8 mouse cellular contexts compared by ENCODE assay signal in genomic region chr11:79660361-79661205, GRCm38 (mm10).
A peak's percentile ranks its signal among the peaks of the same experiment; 100 is the strongest.
DNase-seq lines count a peak whose midpoint lies in the region; ATAC-seq lines count a peak whose summit lies in the region.

No protein-coding gene starts in this region.

- H3K27me3 ChIP-seq in forebrain, embryonic 15.5 days: no peaks in the 10 kb centered on the region
- no peaks in the 10 kb centered on the region for H3K27me3 ChIP-seq in hindbrain, embryonic 15.5 days

- ATAC-seq in cerebellum, adult (ENCODE audit: insufficient number of reproducible peaks, low FRiP score, low TSS enrichment): peak; percentile 62; the same call in 1 of the 2 replicates
- peak; percentile 81 for ATAC-seq in forebrain, embryonic 15.5 days (replicated peaks)
- peak; percentile 88 for ATAC-seq in hindbrain, embryonic 15.5 days (ENCODE audit: low FRiP score, low read depth)

- peak overlapping the region; percentile 51 for H3K4me3 ChIP-seq in forebrain, embryonic 15.5 days
- peak overlapping the region; percentile 53 for H3K4me3 ChIP-seq in hindbrain, embryonic 15.5 days

- H3K36me3 ChIP-seq in forebrain, embryonic 15.5 days: no peaks in the 10 kb centered on the region
- no peaks in the 10 kb centered on the region for H3K36me3 ChIP-seq in hindbrain, embryonic 15.5 days

- peak overlapping the region; percentile 96 for H3K4me2 ChIP-seq in forebrain, embryonic 15.5 days (replicated peaks)
- H3K4me2 ChIP-seq in hindbrain, embryonic 15.5 days: peak overlapping the region; percentile 91

- peak overlapping the region; percentile 73 for H3K9ac ChIP-seq in forebrain, embryonic 15.5 days (replicated peaks)
- peak overlapping the region; percentile 58 for H3K9ac ChIP-seq in hindbrain, embryonic 15.5 days

- H3K9me3 ChIP-seq in forebrain, embryonic 15.5 days: no peaks in the 10 kb centered on the region
- H3K9me3 ChIP-seq in hindbrain, embryonic 15.5 days: no peaks in the 10 kb centered on the region

- H3K4me1 ChIP-seq in forebrain, embryonic 15.5 days: peaks cover 24% of the 10 kb centered on the region
- H3K4me1 ChIP-seq in hindbrain, embryonic 15.5 days (replicated peaks): peaks cover 34% of the 10 kb centered on the region

- DNase-seq in Muller cell, postnatal 12 days (ENCODE audit: inconsistent ontology term): peak; percentile 93
- DNase-seq in layer of hippocampus, postnatal 36 days: peak; percentile 69 to 78
- peak; percentile 86 to 92 for DNase-seq in lung, postnatal 4 days
- peak; percentile 89 for DNase-seq in retina, postnatal 7 days (ENCODE audit: low read depth, low spot score)
- DNase-seq in urinary bladder, adult 18-20 months (ENCODE audit: low spot score in 2 of 2): peak; percentile 71 to 74

- WGBS in forebrain, embryonic 15.5 days: under 1% methylated on average over 69 of the region's 69 CpGs
- under 1% methylated on average over 64 of the region's 69 CpGs for WGBS in hindbrain, embryonic 15.5 days

- H3K27ac ChIP-seq in forebrain, embryonic 15.5 days (replicated peaks): peak overlapping the region; percentile 32; the same call in 1 of the 2 replicates
- peak overlapping the region; percentile 44 for H3K27ac ChIP-seq in hindbrain, embryonic 15.5 days (replicated peaks)

Comparison
In these comparisons a context has a peak if more than half of its experiments do, and no peak if none do; other contexts are left out.
1. Peak in every context shown above with its lines: DNase-seq, ATAC-seq, H3K4me3 ChIP-seq and H3K27ac ChIP-seq.